Mouse (Mus musculus) bone marrow macrophage, adult 2 months (primary cell): Measurements from ENCODE around the gene Crim1.

Experiments used
- CTCF ChIP-seq: IDR thresholded peaks from 2 replicates; pipeline ENCODE4 v1.5.1; 2012; ENCODE audit warnings: low read depth, mild to moderate bottlenecking, low read length, moderate library complexity
- POLR2A ChIP-seq: IDR thresholded peaks from 2 replicates; pipeline ENCODE4 v1.6.1; 2012; ENCODE audit warnings: mild to moderate bottlenecking, low read depth, low read length, borderline replicate concordance

DNA sequence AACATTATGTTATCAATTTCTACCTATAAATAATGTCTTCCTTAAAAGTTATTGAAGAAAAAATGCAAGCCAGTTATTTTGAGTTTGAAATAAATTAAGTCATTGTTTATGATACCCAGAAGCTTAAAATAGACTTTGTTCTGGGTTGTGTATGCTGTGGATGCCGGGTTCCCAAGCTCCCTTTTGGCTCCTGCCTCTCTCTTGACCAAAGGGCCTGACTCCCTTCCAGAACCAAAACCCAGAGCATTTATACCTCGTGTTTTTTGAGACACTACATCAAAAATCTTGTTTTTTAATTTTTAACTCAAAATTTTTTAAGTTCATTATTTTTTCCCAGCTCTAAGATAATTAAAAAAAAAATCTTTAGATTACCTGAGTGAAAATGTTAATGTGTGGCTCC is 87.3 kb downstream of the Crim1 start:
- TF ChIP-seq CTCF (no peak), POLR2A (no peak)
